Mouse (Mus musculus): ENCODE results near the gene Tsc1. TPM values are rescaled to one million over a fixed set of nuclear protein-coding genes. Genes with fewer than 3 reads are reported as not detected.

Tsc1 gene
- polyA plus RNA-seq, 1 experiment from 2014 or later: 32.4 TPM

- Histone ChIP-seq H3K9ac (ENCODE audit: low read length) (no peak overlapping the region), H3K4me1 (replicated peaks; ENCODE audit: control insufficient read depth, insufficient read depth, low read length) (no peaks in the 10 kb centered on the region), H3K27ac (ENCODE audit: low read depth, low read length) (no peak overlapping the region), H3K9me3 (ENCODE audit: control insufficient read depth, low read length) (no peaks in the 10 kb centered on the region), H3K4me3 (ENCODE audit: low read depth, low read length) (no peak overlapping the region), H3K27me3 (ENCODE audit: control insufficient read depth, insufficient read depth, low read length) (no peaks in the 10 kb centered on the region), H3K36me3 (ENCODE audit: control insufficient read depth, insufficient read depth, low read length) (no peaks in the 10 kb centered on the region), H3K4me2 (ENCODE audit: low read depth, low read length, severe bottlenecking) (no peak overlapping the region)
- no peak for ATAC-seq (replicated peaks; ENCODE audit: low FRiP score)
- DNase-seq (ENCODE audit: low spot score): no peak
- 82% methylated on average over 8 of the region's 8 CpGs for WGBS
Measured at GRCm38 (mm10) chr2:28713036-28713435, 72.0 kb downstream of the Tsc1 start.

- ATAC-seq (replicated peaks; ENCODE audit: low FRiP score) (no peak), DNase-seq (ENCODE audit: low spot score) (no peak)
- peaks cover 3% of the 10 kb centered on the region; the same call in 1 of the 2 replicates for H3K4me1 ChIP-seq (replicated peaks; ENCODE audit: control insufficient read depth, insufficient read depth, low read length)
- H3K36me3 ChIP-seq (ENCODE audit: control insufficient read depth, insufficient read depth, low read length): no peaks in the 10 kb centered on the region
- H3K4me3 ChIP-seq (ENCODE audit: low read depth, low read length): no peak overlapping the region
- H3K27ac ChIP-seq (ENCODE audit: low read depth, low read length): no peak overlapping the region
- H3K9me3 ChIP-seq (ENCODE audit: control insufficient read depth, low read length): no peaks in the 10 kb centered on the region
- H3K27me3 ChIP-seq (ENCODE audit: control insufficient read depth, insufficient read depth, low read length): no peaks in the 10 kb centered on the region
- WGBS: 93% methylated on average over 8 of the region's 8 CpGs
- no peak overlapping the region for H3K9ac ChIP-seq (ENCODE audit: low read length)
- H3K4me2 ChIP-seq (ENCODE audit: low read depth, low read length, severe bottlenecking): no peak overlapping the region
Measured at GRCm38 (mm10) chr2:28722419-28722818, 81.4 kb downstream of the Tsc1 start.

- H3K9ac ChIP-seq (ENCODE audit: low read length): no peak overlapping the region
Measured at GRCm38 (mm10) chr2:28723912-28724311, 82.9 kb downstream of the Tsc1 start.

GRCm38 (mm10) chr2:28727786-28728404 is 86.9 kb downstream of the Tsc1 start:
- Histone ChIP-seq H3K27ac (ENCODE audit: low read depth, low read length) (no peak overlapping the region), H3K9me3 (ENCODE audit: control insufficient read depth, low read length) (no peaks in the 10 kb centered on the region), H3K4me1 (replicated peaks; ENCODE audit: control insufficient read depth, insufficient read depth, low read length) (peaks cover 7% of the 10 kb centered on the region), H3K9ac (ENCODE audit: low read length) (no peak overlapping the region), H3K4me2 (ENCODE audit: low read depth, low read length, severe bottlenecking) (no peak overlapping the region), H3K27me3 (ENCODE audit: control insufficient read depth, insufficient read depth, low read length) (no peaks in the 10 kb centered on the region), H3K4me3 (ENCODE audit: low read depth, low read length) (no peak overlapping the region), H3K36me3 (ENCODE audit: control insufficient read depth, insufficient read depth, low read length) (no peaks in the 10 kb centered on the region)
- WGBS: 17% methylated on average over 16 of the region's 16 CpGs
- ATAC-seq (replicated peaks; ENCODE audit: low FRiP score) (0 out of 2 replicates have a peak, but pooled peaks have one; percentile 49), DNase-seq (ENCODE audit: low spot score) (no peak)

More at GRCm38 (mm10) chr2:28723912-28724311, 82.9 kb downstream of the Tsc1 start:
- Histone ChIP-seq H3K4me2 (ENCODE audit: low read depth, low read length, severe bottlenecking) (no peak overlapping the region), H3K36me3 (ENCODE audit: control insufficient read depth, insufficient read depth, low read length) (no peaks in the 10 kb centered on the region), H3K4me3 (ENCODE audit: low read depth, low read length) (no peak overlapping the region), H3K9me3 (ENCODE audit: control insufficient read depth, low read length) (no peaks in the 10 kb centered on the region), H3K4me1 (replicated peaks; ENCODE audit: control insufficient read depth, insufficient read depth, low read length) (peaks cover 7% of the 10 kb centered on the region), H3K27me3 (ENCODE audit: control insufficient read depth, insufficient read depth, low read length) (no peaks in the 10 kb centered on the region), H3K27ac (ENCODE audit: low read depth, low read length) (no peak overlapping the region)
- 66% methylated on average over 9 of the region's 9 CpGs for WGBS
- ATAC-seq (replicated peaks; ENCODE audit: low FRiP score) (no peak), DNase-seq (ENCODE audit: low spot score) (no peak)

- Histone ChIP-seq H3K4me1 (replicated peaks; ENCODE audit: control insufficient read depth, insufficient read depth, low read length) (peaks cover 7% of the 10 kb centered on the region), H3K9ac (ENCODE audit: low read length) (no peak overlapping the region), H3K27ac (ENCODE audit: low read depth, low read length) (no peak overlapping the region), H3K4me3 (ENCODE audit: low read depth, low read length) (no peak overlapping the region), H3K9me3 (ENCODE audit: control insufficient read depth, low read length) (no peaks in the 10 kb centered on the region), H3K4me2 (ENCODE audit: low read depth, low read length, severe bottlenecking) (no peak overlapping the region), H3K27me3 (ENCODE audit: control insufficient read depth, insufficient read depth, low read length) (no peaks in the 10 kb centered on the region), H3K36me3 (ENCODE audit: control insufficient read depth, insufficient read depth, low read length) (no peaks in the 10 kb centered on the region)
- DNase-seq (ENCODE audit: low spot score): no peak
- no peak for ATAC-seq (replicated peaks; ENCODE audit: low FRiP score)
Measured at GRCm38 (mm10) chr2:28730676-28731075, 89.6 kb downstream of the Tsc1 start.

GRCm38 (mm10) chr2:28737112-28737511 is 96.1 kb downstream of the Tsc1 start:
- WGBS: 87% methylated on average over 5 of the region's 5 CpGs
- no peaks in the 10 kb centered on the region; the same call in 1 of the 2 replicates for H3K27me3 ChIP-seq (ENCODE audit: control insufficient read depth, insufficient read depth, low read length)
- DNase-seq (ENCODE audit: low spot score): no peak
- no peak overlapping the region for H3K4me3 ChIP-seq (ENCODE audit: low read depth, low read length)
- H3K9ac ChIP-seq (ENCODE audit: low read length): no peak overlapping the region
- H3K36me3 ChIP-seq (ENCODE audit: control insufficient read depth, insufficient read depth, low read length): no peaks in the 10 kb centered on the region
- no peak for ATAC-seq (replicated peaks; ENCODE audit: low FRiP score)
- no peaks in the 10 kb centered on the region for H3K4me1 ChIP-seq (replicated peaks; ENCODE audit: control insufficient read depth, insufficient read depth, low read length)
- no peaks in the 10 kb centered on the region for H3K9me3 ChIP-seq (ENCODE audit: control insufficient read depth, low read length)
- H3K27ac ChIP-seq (ENCODE audit: low read depth, low read length): no peak overlapping the region
- H3K4me2 ChIP-seq (ENCODE audit: low read depth, low read length, severe bottlenecking): no peak overlapping the region

GRCm38 (mm10) chr2:28740159-28740558 is 99.1 kb downstream of the Tsc1 start:
- Histone ChIP-seq H3K27ac (ENCODE audit: low read depth, low read length) (no peak overlapping the region), H3K4me3 (ENCODE audit: low read depth, low read length) (no peak overlapping the region), H3K4me1 (replicated peaks; ENCODE audit: control insufficient read depth, insufficient read depth, low read length) (no peaks in the 10 kb centered on the region), H3K9ac (ENCODE audit: low read length) (no peak overlapping the region), H3K27me3 (ENCODE audit: control insufficient read depth, insufficient read depth, low read length) (no peaks in the 10 kb centered on the region; the same call in 1 of the 2 replicates), H3K36me3 (ENCODE audit: control insufficient read depth, insufficient read depth, low read length) (no peaks in the 10 kb centered on the region), H3K4me2 (ENCODE audit: low read depth, low read length, severe bottlenecking) (no peak overlapping the region), H3K9me3 (ENCODE audit: control insufficient read depth, low read length) (no peaks in the 10 kb centered on the region)
- ATAC-seq (replicated peaks; ENCODE audit: low FRiP score) (no peak), DNase-seq (ENCODE audit: low spot score) (no peak)
- WGBS: 85% methylated on average over 5 of the region's 5 CpGs

Small RNA genes lying within 50 kb of the gene (microRNA-seq; reads per million reads assigned to microRNA genes)
- gene Gm22824 (ENCODE audit: insufficient number of aligned reads) (not detected), gene Mir3088 (ENCODE audit: insufficient number of aligned reads) (2.5 reads per million)

Other genes starting within 250 kb of the Tsc1 start
- 7.4 and 7.8 TPM in 2 replicates for gene Ppp1r26, start 194.4 kb upstream of the Tsc1 start, polyA plus RNA-seq (2014; fragmentation: Nextera tagmentation; extraction: Ambion mirVana)
- 1.6 and 2.2 TPM in 2 replicates for gene 1700007K13Rik, start 174.9 kb upstream of the Tsc1 start, polyA plus RNA-seq (2014; fragmentation: Nextera tagmentation; extraction: Ambion mirVana)
- 67.2 and 70.6 TPM in 2 replicates for gene Mrps2, start 173.2 kb upstream of the Tsc1 start, polyA plus RNA-seq (2014; fragmentation: Nextera tagmentation; extraction: Ambion mirVana)
- gene Gbgt1, start 144.3 kb upstream of the Tsc1 start, polyA plus RNA-seq (2014; fragmentation: Nextera tagmentation; extraction: Ambion mirVana): 0.35 TPM in 1 of 2 replicates, not detected in the other
- not detected in 2 replicates for gene Gm10134, start 135.1 kb upstream of the Tsc1 start, polyA plus RNA-seq (2014; fragmentation: Nextera tagmentation; extraction: Ambion mirVana)
- gene Ralgds, start 128.1 kb upstream of the Tsc1 start, polyA plus RNA-seq (2014; fragmentation: Nextera tagmentation; extraction: Ambion mirVana): 42.7 and 47.6 TPM in 2 replicates
- not detected in 2 replicates for gene Cel, start 77.8 kb upstream of the Tsc1 start, polyA plus RNA-seq (2014; fragmentation: Nextera tagmentation; extraction: Ambion mirVana)
- gene Gtf3c5, start 57.5 kb upstream of the Tsc1 start, polyA plus RNA-seq (2014; fragmentation: Nextera tagmentation; extraction: Ambion mirVana): 41.6 and 42.3 TPM in 2 replicates
- gene Gfi1b, start 19.2 kb upstream of the Tsc1 start, polyA plus RNA-seq (2014; fragmentation: Nextera tagmentation; extraction: Ambion mirVana): 3.4 and 3.5 TPM in 2 replicates
- gene Spaca9, start 58.5 kb downstream of the Tsc1 start, polyA plus RNA-seq (2014; fragmentation: Nextera tagmentation; extraction: Ambion mirVana): 1.5 and 2.1 TPM in 2 replicates
- 0.23 and 0.48 TPM in 2 replicates for gene Ak8, start 58.9 kb downstream of the Tsc1 start, polyA plus RNA-seq (2014; fragmentation: Nextera tagmentation; extraction: Ambion mirVana)
- 36.3 and 36.6 TPM in 2 replicates for gene Gtf3c4, start 199.1 kb downstream of the Tsc1 start, polyA plus RNA-seq (2014; fragmentation: Nextera tagmentation; extraction: Ambion mirVana)
- 19.7 and 21.6 TPM in 2 replicates for gene Ddx31, start 199.2 kb downstream of the Tsc1 start, polyA plus RNA-seq (2014; fragmentation: Nextera tagmentation; extraction: Ambion mirVana)

Measured in forebrain, embryonic 11.5 days (tissue).